Mouse (Mus musculus) liver, postnatal 0 days (tissue): Measurements from ENCODE around the gene Klc4. TPM values are rescaled to one million over a fixed set of nuclear protein-coding genes. Genes with fewer than 3 reads are reported as not detected.
A peak's percentile ranks its signal among the peaks of the same experiment; 100 is the strongest.

Source experiments
- ATAC-seq: fragments of 200-750 bp; cut with Nextera tagmentation; 2 replicates; pipeline ENCODE4 v1.8.0; 2017; ENCODE audit warnings: mild to moderate bottlenecking, moderate library complexity
- DNase-seq: peaks from one replicate; pipeline ENCODE4 v3.0.0-alpha.2; 2016
- H3K27ac ChIP-seq: fragments of 300-500 bp; sonication (generic); 2 replicates; pipeline ENCODE4 v1.5.1; 2014; ENCODE audit warnings: antibody characterized with exemption, moderate library complexity, mild to moderate bottlenecking, low read depth
- H3K27me3 ChIP-seq: fragments of 300-500 bp; sonication (generic); 2 replicates; pipeline ENCODE4 v1.6.1; 2014; ENCODE audit warnings: low read length, control low read depth, mixed read lengths; ENCODE audit not compliant: insufficient read depth
- H3K36me3 ChIP-seq: fragments of 300-500 bp; sonication (generic); replicated peaks from 2 replicates; pipeline ENCODE4 v1.6.1; 2014; ENCODE audit warnings: mild to moderate bottlenecking, control low read depth, low read length, moderate library complexity, mixed read lengths; ENCODE audit not compliant: insufficient read depth
- H3K4me1 ChIP-seq: fragments of 300-500 bp; sonication (generic); 2 replicates; pipeline ENCODE4 v1.6.1; 2014; ENCODE audit warnings: antibody characterized with exemption, mild to moderate bottlenecking, control low read depth; ENCODE audit not compliant: insufficient read depth
- H3K4me2 ChIP-seq: fragments of 300-500 bp; sonication (generic); 2 replicates; pipeline ENCODE4 v1.6.1; 2014; ENCODE audit warnings: low read depth, mild to moderate bottlenecking, low read length, moderate library complexity, mixed read lengths
- H3K4me3 ChIP-seq: fragments of 300-500 bp; sonication (generic); 2 replicates; pipeline ENCODE4 v1.5.1; 2014; ENCODE audit warnings: low read depth, low read length
- H3K9ac ChIP-seq: fragments of 300-500 bp; sonication (generic); replicated peaks from 2 replicates; pipeline ENCODE4 v1.6.1; 2014; ENCODE audit warnings: mild to moderate bottlenecking, moderate library complexity
- H3K9me3 ChIP-seq: fragments of 300-500 bp; sonication (generic); 2 replicates; pipeline ENCODE4 v1.6.1; 2016; ENCODE audit warnings: mild to moderate bottlenecking, control low read depth, low read length, mixed read lengths
- CTCF ChIP-seq: sonication (generic); IDR thresholded peaks from 2 replicates; pipeline ENCODE4 v1.5.1; 2016; ENCODE audit warnings: antibody characterized with exemption, low read depth
- EP300 ChIP-seq: IDR thresholded peaks from 2 replicates; pipeline ENCODE4 v1.6.1; 2016; ENCODE audit warnings: antibody characterized with exemption, low read depth, mild to moderate bottlenecking
- WGBS: fragments of 180-500 bp; shearing (Covaris S2); extraction: QIAGEN DNeasy Blood & Tissue Kit; methylation state at CpG from one replicate; pipeline ENCODE4 v1.1.7; 2014; ENCODE audit not compliant: insufficient replicate concordance; 5-methylcytosine and 5-hydroxymethylcytosine counted together
- polyA plus RNA-seq: library from polyadenylated mRNA; unstranded; fragments of >200 nt; fragmentation: Nextera tagmentation; extraction: Ambion mirVana; gene quantifications from 2 replicates; pipeline ENCODE4 v1.2.1, GENCODE M21; 2015

The Klc4 gene
- polyA plus RNA-seq, 1 experiment from 2014 or later, result 12.6 TPM

- WGBS, result 87% methylated on average over 6 of the region's 6 CpGs
- H3K4me1 ChIP-seq, result peaks cover 6% of the 10 kb centered on the region
- no peak overlapping the region for H3K4me3 ChIP-seq
- H3K36me3 ChIP-seq, result no peaks in the 10 kb centered on the region
- no peaks in the 10 kb centered on the region for H3K9me3 ChIP-seq
- no peaks in the 10 kb centered on the region for H3K27me3 ChIP-seq
- H3K27ac ChIP-seq, result no peak overlapping the region
- no peak overlapping the region for H3K4me2 ChIP-seq
- no peak for DNase-seq
- no peak overlapping the region for H3K9ac ChIP-seq
- TF ChIP-seq CTCF (no peak), EP300 (no peak)
- no peak for ATAC-seq
Observed at GRCm38 (mm10) chr17:46611316-46611715, 34.5 kb downstream of the Klc4 start.

DNA sequence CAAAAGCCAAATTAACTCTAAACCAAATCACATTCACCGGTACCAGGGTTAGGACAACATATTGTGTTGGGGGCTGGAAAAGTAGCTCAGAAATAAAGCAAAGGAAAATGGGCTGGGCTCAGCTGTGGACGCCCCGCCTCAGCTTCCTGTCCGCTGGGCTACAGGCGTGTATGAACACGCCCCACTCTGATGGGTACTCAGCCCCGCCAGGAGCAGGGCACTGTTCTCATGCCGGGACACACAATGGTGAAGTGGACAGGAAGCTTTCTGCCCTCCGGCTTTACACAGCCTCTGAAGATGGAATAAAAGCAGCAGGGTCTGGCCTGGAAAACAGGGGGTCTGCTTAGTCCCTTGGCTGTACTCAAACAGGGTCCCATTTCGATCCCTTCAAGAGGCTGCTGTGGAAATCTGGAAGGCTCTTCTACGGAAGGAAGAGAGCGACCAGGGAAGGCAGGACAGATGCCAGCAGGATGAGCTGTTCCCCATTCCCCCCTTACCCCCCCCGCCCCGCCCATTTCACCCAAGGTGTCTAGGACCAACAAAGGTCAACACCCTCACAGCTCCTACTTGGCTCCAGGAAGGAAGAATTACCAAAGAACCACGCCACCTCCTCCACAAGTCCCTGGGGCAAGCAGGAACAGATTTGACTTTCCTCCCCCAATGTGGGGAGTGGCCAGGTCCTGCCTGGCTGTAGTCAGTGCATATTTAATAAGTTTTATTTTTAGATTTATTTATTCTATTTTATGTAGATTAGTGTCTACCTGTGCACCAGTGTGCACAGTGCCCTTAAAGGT lies 35.9 kb downstream of the Klc4 start:
- H3K4me3 ChIP-seq, result no peak overlapping the region
- DNase-seq (peak; percentile 32), ATAC-seq (no peak)
- no peak overlapping the region for H3K27ac ChIP-seq
- peak overlapping the region; percentile 55 for H3K4me2 ChIP-seq
- no peak for TF ChIP-seq EP300
- no peak for TF ChIP-seq CTCF
- H3K9ac ChIP-seq, result no peak overlapping the region
- H3K27me3 ChIP-seq, result no peaks in the 10 kb centered on the region
- WGBS, result 41% methylated on average over 15 of the region's 15 CpGs
- H3K4me1 ChIP-seq, result peaks cover 6% of the 10 kb centered on the region
- no peaks in the 10 kb centered on the region for H3K9me3 ChIP-seq
- H3K36me3 ChIP-seq, result no peaks in the 10 kb centered on the region

GRCm38 (mm10) chr17:46605987-46606386 lies 39.8 kb downstream of the Klc4 start:
- 80% methylated on average over 12 of the region's 12 CpGs for WGBS
- DNase-seq, result no peak
- Histone ChIP-seq H3K9ac (no peak overlapping the region), H3K4me1 (peaks cover 3% of the 10 kb centered on the region; the same call in 1 of the 2 replicates), H3K4me3 (no peak overlapping the region), H3K27ac (no peak overlapping the region), H3K4me2 (no peak overlapping the region), H3K27me3 (no peaks in the 10 kb centered on the region), H3K36me3 (no peaks in the 10 kb centered on the region), H3K9me3 (no peaks in the 10 kb centered on the region)
- no peak for TF ChIP-seq EP300
- no peak for TF ChIP-seq CTCF
- ATAC-seq, result no peak

- TF ChIP-seq CTCF, result no peak
- TF ChIP-seq EP300, result no peak
- H3K36me3 ChIP-seq, result no peaks in the 10 kb centered on the region
- no peak for DNase-seq
- H3K27ac ChIP-seq, result no peak overlapping the region
- 80% methylated on average over 5 of the region's 5 CpGs for WGBS
- H3K27me3 ChIP-seq, result no peaks in the 10 kb centered on the region
- no peak overlapping the region for H3K4me2 ChIP-seq
- no peak overlapping the region for H3K4me3 ChIP-seq
- no peak for ATAC-seq
- no peaks in the 10 kb centered on the region for H3K9me3 ChIP-seq
- H3K9ac ChIP-seq, result no peak overlapping the region
- peaks cover 3% of the 10 kb centered on the region; the same call in 1 of the 2 replicates for H3K4me1 ChIP-seq
Observed at GRCm38 (mm10) chr17:46605126-46605525, 40.7 kb downstream of the Klc4 start.

- TF ChIP-seq CTCF (peak; percentile 8; the same call in 1 of the 2 replicates), EP300 (no peak)
- DNase-seq, result no peak
- H3K9ac ChIP-seq, result no peak overlapping the region
- 81% methylated on average over 4 of the region's 4 CpGs for whole genome bisulfite sequencing
- no peak overlapping the region for H3K4me2 ChIP-seq
- H3K27ac ChIP-seq, result no peak overlapping the region
- H3K4me1 ChIP-seq, result peaks cover 3% of the 10 kb centered on the region; the same call in 1 of the 2 replicates
- no peaks in the 10 kb centered on the region for H3K27me3 ChIP-seq
- no peak for ATAC-seq
- no peaks in the 10 kb centered on the region for H3K36me3 ChIP-seq
- no peak overlapping the region for H3K4me3 ChIP-seq
- no peaks in the 10 kb centered on the region for H3K9me3 ChIP-seq
Observed at GRCm38 (mm10) chr17:46603229-46603628, 42.6 kb downstream of the Klc4 start.

DNA sequence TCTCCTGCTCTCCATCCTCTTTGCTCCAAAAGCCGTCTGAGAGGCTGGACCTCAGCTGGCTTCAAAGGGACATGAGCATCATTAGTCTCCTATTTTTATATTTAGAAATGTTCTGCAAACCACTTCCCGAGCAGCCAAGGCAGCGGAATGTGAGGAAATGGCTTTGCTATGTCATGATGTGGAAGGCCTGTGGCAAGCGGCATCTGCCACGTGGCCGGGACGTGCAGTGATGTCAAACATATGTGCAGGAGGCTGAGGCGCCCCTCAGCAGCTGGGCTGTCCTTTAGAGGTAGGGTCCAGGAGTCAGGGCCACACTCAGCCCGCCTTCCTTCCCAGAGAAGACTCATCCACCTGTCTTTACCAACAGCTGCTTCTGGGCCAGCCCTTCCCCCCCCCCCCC lies 43.6 kb downstream of the Klc4 start:
- Histone ChIP-seq H3K27me3 (no peaks in the 10 kb centered on the region), H3K9ac (no peak overlapping the region), H3K27ac (peak overlapping the region; percentile 22; the same call in 1 of the 2 replicates), H3K4me3 (no peak overlapping the region), H3K9me3 (no peaks in the 10 kb centered on the region), H3K36me3 (no peaks in the 10 kb centered on the region), H3K4me1 (peaks cover 3% of the 10 kb centered on the region; the same call in 1 of the 2 replicates), H3K4me2 (no peak overlapping the region)
- no peak for TF ChIP-seq CTCF
- no peak for TF ChIP-seq EP300
- DNase-seq (peak; percentile 37), ATAC-seq (peak; percentile 35; the same call in 1 of the 2 replicates)
- WGBS, result 49% methylated on average over 9 of the region's 9 CpGs
